Mouse (Mus musculus) heart, postnatal 0 days (tissue): Measurements from ENCODE around the gene Hist1h2ae.

Experiments
- CTCF ChIP-seq: IDR thresholded peaks from 2 replicates; pipeline ENCODE4 v1.5.1; 2016; ENCODE audit warnings: antibody characterized with exemption, control low read depth, low read depth
- EP300 ChIP-seq: IDR thresholded peaks from 2 replicates; pipeline ENCODE4 v1.6.1; 2016; ENCODE audit warnings: antibody characterized with exemption, low read depth

DNA sequence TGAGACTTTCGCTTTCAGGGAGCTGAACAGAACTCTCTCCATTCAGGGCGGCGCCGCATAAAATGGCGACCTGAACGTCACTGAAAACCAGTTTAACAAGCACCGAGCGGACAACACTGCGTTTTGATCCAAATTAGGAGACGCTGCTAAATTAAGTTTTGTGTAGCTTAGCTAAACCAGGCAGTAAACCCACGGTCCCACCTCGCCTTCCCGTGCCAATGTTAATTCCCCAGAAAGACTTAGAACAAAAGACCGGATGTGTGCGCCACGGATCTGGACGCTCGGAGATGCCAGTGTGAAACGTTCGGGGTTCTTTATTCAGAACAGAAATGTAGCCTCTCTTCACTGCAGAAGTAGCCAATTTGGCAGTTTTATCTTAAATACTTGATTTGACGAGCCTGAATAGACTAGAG, 14.0 kb upstream of the Hist1h2ae start:
- TF ChIP-seq CTCF (no peak), EP300 (no peak)
